Mouse (Mus musculus) testis, adult 2 months (tissue): Measurements from ENCODE around the gene 4930447C04Rik. TPM values are rescaled to one million over a fixed set of nuclear protein-coding genes. Genes with fewer than 3 reads are reported as not detected.

Experiments used
- H3K27ac ChIP-seq: fragments of 200-500 bp; 2 replicates; pipeline ENCODE4 v1.5.1; 2012; ENCODE audit warnings: low read depth, low read length; ENCODE audit not compliant: control insufficient read depth, insufficient read depth
- H3K27me3 ChIP-seq: fragments of 200-500 bp; 2 replicates; pipeline ENCODE4 v1.6.1; 2012; ENCODE audit warnings: mild to moderate bottlenecking, low read length, moderate library complexity; ENCODE audit not compliant: control insufficient read depth, insufficient read depth
- H3K36me3 ChIP-seq: fragments of 200-500 bp; 2 replicates; pipeline ENCODE4 v1.6.1; 2012; ENCODE audit warnings: mild to moderate bottlenecking, low read length; ENCODE audit not compliant: control insufficient read depth, insufficient read depth
- H3K4me1 ChIP-seq: fragments of 200-500 bp; 2 replicates; pipeline ENCODE4 v1.6.1; 2012; ENCODE audit warnings: low read length; ENCODE audit not compliant: control insufficient read depth, insufficient read depth
- H3K4me3 ChIP-seq: fragments of 200-500 bp; 2 replicates; pipeline ENCODE4 v1.5.1; 2012; ENCODE audit warnings: low read depth, mild to moderate bottlenecking, low read length, moderate library complexity, mixed read lengths; ENCODE audit not compliant: control insufficient read depth
- CTCF ChIP-seq: fragments of 200-500 bp; IDR thresholded peaks from 2 replicates; pipeline ENCODE4 v1.5.1; 2012; ENCODE audit warnings: low read depth, mild to moderate bottlenecking, inconsistent platforms, low read length, moderate library complexity; ENCODE audit not compliant: control insufficient read depth, insufficient read depth, insufficient replicate concordance
- POLR2A ChIP-seq: fragments of 200-500 bp; IDR thresholded peaks from 2 replicates; pipeline ENCODE4 v1.6.1; 2012; ENCODE audit warnings: low read depth, mild to moderate bottlenecking, inconsistent platforms, low read length, moderate library complexity; ENCODE audit not compliant: control insufficient read depth
- polyA plus RNA-seq: library from polyadenylated mRNA; depleted of rRNA; stranded (reverse); fragments of >200 nt; gene quantifications from 2 replicates; pipeline ENCODE4 v1.2.3, GENCODE M21; 2012; rRNA removed

The 4930447C04Rik gene
- 2.9 and 5.3 TPM in 2 replicates for polyA plus RNA-seq

GRCm38 (mm10) chr12:72940071-72940821 lies at the start of gene 4930447C04Rik:
TSS of gene 4930447C04Rik (minus strand) at chr12:72940774.
- Histone ChIP-seq H3K36me3 (no peaks in the 10 kb centered on the region), H3K27me3 (peaks cover 23% of the 10 kb centered on the region), H3K4me3 (peak within 1 kb of the TSS; percentile 29), H3K4me1 (peaks cover 3% of the 10 kb centered on the region; the same call in 1 of the 2 replicates), H3K27ac (no peak within 1 kb of the TSS)
- TF ChIP-seq POLR2A (no peak), CTCF (no peak)

- no peak overlapping the region for H3K4me3 ChIP-seq
- H3K27ac ChIP-seq, result peak overlapping the region; percentile 56; the same call in 1 of the 2 replicates
- no peaks in the 10 kb centered on the region for H3K27me3 ChIP-seq
- no peaks in the 10 kb centered on the region; the same call in 1 of the 2 replicates for H3K4me1 ChIP-seq
- TF ChIP-seq POLR2A (no peak), CTCF (no peak)
- no peaks in the 10 kb centered on the region for H3K36me3 ChIP-seq
These were observed 42.7 kb upstream of the 4930447C04Rik start for GRCm38 (mm10) chr12:72983071-72983857.

GRCm38 (mm10) chr12:72982616-72983015 lies 42.0 kb upstream of the 4930447C04Rik start:
- Histone ChIP-seq H3K27ac (peak overlapping the region; percentile 49), H3K36me3 (no peaks in the 10 kb centered on the region), H3K4me1 (no peaks in the 10 kb centered on the region; the same call in 1 of the 2 replicates), H3K4me3 (no peak overlapping the region), H3K27me3 (no peaks in the 10 kb centered on the region)
- TF ChIP-seq POLR2A (no peak), CTCF (no peak)

- Histone ChIP-seq H3K27me3 (no peaks in the 10 kb centered on the region), H3K36me3 (no peaks in the 10 kb centered on the region), H3K4me1 (peaks cover 10% of the 10 kb centered on the region), H3K27ac (no peak overlapping the region), H3K4me3 (no peak overlapping the region)
- TF ChIP-seq POLR2A (no peak), CTCF (no peak)
These were observed 38.7 kb upstream of the 4930447C04Rik start for GRCm38 (mm10) chr12:72979236-72979635.

GRCm38 (mm10) chr12:72977851-72978250 lies 37.3 kb upstream of the 4930447C04Rik start:
- H3K4me3 ChIP-seq, result no peak overlapping the region
- peaks cover 10% of the 10 kb centered on the region for H3K4me1 ChIP-seq
- H3K27me3 ChIP-seq, result no peaks in the 10 kb centered on the region
- no peak for TF ChIP-seq POLR2A
- no peak for TF ChIP-seq CTCF
- H3K36me3 ChIP-seq, result no peaks in the 10 kb centered on the region
- no peak overlapping the region for H3K27ac ChIP-seq

GRCm38 (mm10) chr12:72976718-72977117 lies 36.1 kb upstream of the 4930447C04Rik start:
- H3K36me3 ChIP-seq, result no peaks in the 10 kb centered on the region
- TF ChIP-seq POLR2A (no peak), CTCF (peak; percentile 79; the same call in 1 of the 2 replicates)
- peak overlapping the region; percentile 68 for H3K4me3 ChIP-seq
- peak overlapping the region; percentile 83 for H3K27ac ChIP-seq
- no peaks in the 10 kb centered on the region for H3K27me3 ChIP-seq
- peaks cover 10% of the 10 kb centered on the region for H3K4me1 ChIP-seq

- Histone ChIP-seq H3K27me3 (no peaks in the 10 kb centered on the region), H3K27ac (peak overlapping the region; percentile 71), H3K4me1 (peaks cover 10% of the 10 kb centered on the region), H3K4me3 (peak overlapping the region; percentile 88), H3K36me3 (no peaks in the 10 kb centered on the region)
- no peak for TF ChIP-seq CTCF
These were observed 35.6 kb upstream of the 4930447C04Rik start for GRCm38 (mm10) chr12:72976172-72976571.
